Mouse (Mus musculus): ENCODE measurements at regions not wholly inside any gene's neighbourhood (a gene's known extent, or its start where the extent isn't known, plus 50 kb on each side); places are given as distances from the start of the nearest gene placed in this dataset.

- no peaks in the 10 kb centered on the region for H3K27me3 ChIP-seq
- H3K9ac ChIP-seq, result no peak overlapping the region
- no peak overlapping the region for H3K4me3 ChIP-seq (replicated peaks)
- no peak overlapping the region for H3K27ac ChIP-seq
- no peaks in the 10 kb centered on the region for H3K4me1 ChIP-seq (replicated peaks)
- WGBS (ENCODE audit: insufficient replicate concordance), result 18% methylated on average over 3 of the region's 3 CpGs
- no peak for ATAC-seq (ENCODE audit: low read depth)
- no peaks in the 10 kb centered on the region for H3K36me3 ChIP-seq
- H3K9me3 ChIP-seq (replicated peaks), result no peaks in the 10 kb centered on the region
- DNase-seq, result no peak
- H3K4me2 ChIP-seq, result no peak overlapping the region
Measured at GRCm38 (mm10) chr1:80131354-80131753, 86.9 kb downstream of the Fam124b start.

DNA sequence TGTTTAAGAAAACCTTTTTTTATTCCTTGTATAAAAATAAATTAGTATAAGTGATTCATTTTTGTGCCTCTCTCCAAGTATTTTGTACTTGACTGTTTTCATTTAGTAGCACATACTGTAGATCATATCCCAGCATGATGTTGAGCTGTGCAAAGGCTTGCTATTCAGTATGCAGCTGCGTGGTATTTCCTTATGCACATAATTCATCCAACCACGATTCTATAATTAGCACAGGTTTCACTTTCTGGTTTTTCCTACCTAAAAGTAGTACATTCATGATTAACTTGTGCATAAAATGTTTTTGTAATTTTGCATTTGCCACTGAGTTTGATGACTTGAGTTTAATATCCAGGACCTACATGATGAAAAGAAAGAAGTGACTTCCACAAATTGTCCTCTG lies 94.3 kb downstream of the Fam124b start:
- Histone ChIP-seq H3K4me3 (replicated peaks) (no peak overlapping the region), H3K27me3 (no peaks in the 10 kb centered on the region), H3K9me3 (replicated peaks) (no peaks in the 10 kb centered on the region), H3K27ac (no peak overlapping the region), H3K4me1 (replicated peaks) (no peaks in the 10 kb centered on the region), H3K4me2 (no peak overlapping the region), H3K36me3 (no peaks in the 10 kb centered on the region), H3K9ac (no peak overlapping the region)
- WGBS (ENCODE audit: insufficient replicate concordance), result 57% methylated on average over 2 of the region's 2 CpGs
- ATAC-seq (ENCODE audit: low read depth) (no peak), DNase-seq (no peak)

DNA sequence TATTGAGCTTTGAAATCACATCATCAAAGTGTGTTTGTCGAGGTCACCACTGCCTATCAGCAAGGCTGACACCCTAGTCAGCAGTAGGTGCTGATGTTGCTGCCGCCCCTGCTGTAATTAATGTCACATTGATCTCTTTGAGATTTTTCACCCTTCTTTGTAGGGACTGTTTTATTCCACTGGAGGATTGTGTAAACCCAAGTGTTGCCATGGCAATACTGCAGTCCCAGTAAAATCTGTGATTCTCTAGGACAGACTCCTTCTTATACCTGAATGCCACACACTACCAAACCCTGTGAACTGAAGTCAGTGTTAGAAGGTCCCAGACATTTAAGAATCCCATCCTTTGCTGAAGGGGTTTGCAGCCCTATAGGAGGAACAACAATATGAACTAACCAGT lies 102.4 kb downstream of the Fam124b start:
- Histone ChIP-seq H3K9me3 (replicated peaks) (no peaks in the 10 kb centered on the region), H3K4me2 (no peak overlapping the region), H3K27me3 (no peaks in the 10 kb centered on the region), H3K27ac (no peak overlapping the region), H3K36me3 (no peaks in the 10 kb centered on the region), H3K4me3 (replicated peaks) (no peak overlapping the region), H3K4me1 (replicated peaks) (no peaks in the 10 kb centered on the region), H3K9ac (no peak overlapping the region)
- no peak for DNase-seq
- ATAC-seq (ENCODE audit: low read depth), result no peak
- WGBS (ENCODE audit: insufficient replicate concordance), result 44% methylated on average over 2 of the region's 2 CpGs

DNA sequence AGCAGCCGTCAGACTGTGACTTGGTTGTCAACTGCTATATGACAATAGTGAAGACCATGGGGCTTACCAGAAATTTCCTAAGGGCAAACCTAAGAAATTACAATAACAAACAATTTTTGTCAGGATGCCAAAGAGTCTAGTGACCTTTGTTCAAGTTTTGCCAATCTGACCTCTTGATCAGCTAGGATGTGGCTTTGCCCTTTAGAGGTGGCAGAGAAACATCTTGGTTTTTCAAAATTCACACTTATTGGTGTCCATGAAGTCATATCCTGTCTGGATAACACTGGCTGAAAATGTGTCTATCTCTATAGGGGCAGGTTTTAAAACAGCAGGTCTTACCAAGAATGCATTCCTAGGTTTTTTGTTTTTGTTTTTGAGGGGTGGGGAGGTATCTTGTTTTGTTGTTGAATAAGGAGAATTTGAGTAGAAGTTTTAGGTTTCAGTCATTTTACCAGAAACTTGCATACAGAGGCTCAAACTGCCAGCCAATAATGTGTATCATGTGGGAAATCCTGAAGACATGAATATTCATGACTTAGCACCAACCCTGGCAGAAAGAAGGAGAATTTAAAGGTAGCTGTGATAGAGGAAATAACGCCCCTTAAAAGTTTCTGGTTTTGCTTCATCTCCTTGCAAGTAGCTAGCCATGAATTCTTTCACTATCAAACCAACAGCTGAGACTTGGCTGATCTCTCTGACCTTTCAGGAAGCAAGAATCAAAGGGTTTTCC lies 110.4 kb downstream of the Fam124b start:
- no peak overlapping the region for H3K27ac ChIP-seq
- ATAC-seq (ENCODE audit: low read depth) (no peak), DNase-seq (no peak)
- 44% methylated on average over 2 of the region's 2 CpGs for WGBS (ENCODE audit: insufficient replicate concordance)
- no peaks in the 10 kb centered on the region for H3K36me3 ChIP-seq
- H3K9ac ChIP-seq, result no peak overlapping the region
- no peaks in the 10 kb centered on the region for H3K9me3 ChIP-seq (replicated peaks)
- no peak overlapping the region for H3K4me3 ChIP-seq (replicated peaks)
- no peak overlapping the region for H3K4me2 ChIP-seq
- no peaks in the 10 kb centered on the region for H3K27me3 ChIP-seq
- no peaks in the 10 kb centered on the region for H3K4me1 ChIP-seq (replicated peaks)

DNA sequence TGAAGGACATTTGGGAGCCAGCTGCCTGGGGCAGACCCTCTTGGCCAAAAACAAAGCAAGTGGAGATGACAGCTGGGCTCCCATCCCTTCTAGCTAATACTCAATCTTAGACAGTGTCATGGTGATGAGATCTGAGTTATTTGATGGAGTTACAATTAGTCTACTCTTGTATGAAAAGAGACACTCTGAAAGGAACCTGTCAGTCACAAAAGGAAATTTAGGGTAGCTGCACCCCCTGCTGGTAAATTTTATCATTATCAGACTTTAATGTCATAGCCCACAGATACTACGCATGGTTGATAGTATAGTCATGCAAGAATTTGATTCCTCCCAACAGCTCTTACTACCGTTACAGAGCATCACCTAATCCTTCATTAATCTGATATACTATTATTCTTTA lies 112.0 kb downstream of the Fam124b start:
- H3K36me3 ChIP-seq, result no peaks in the 10 kb centered on the region
- DNase-seq, result peak; percentile 2
- no peak for ATAC-seq (ENCODE audit: low read depth)

GRCm38 (mm10) chr1:80098266-80098665 lies 120.0 kb downstream of the Fam124b start:
- no peaks in the 10 kb centered on the region for H3K27me3 ChIP-seq
- H3K36me3 ChIP-seq, result no peaks in the 10 kb centered on the region
- H3K4me1 ChIP-seq (replicated peaks), result no peaks in the 10 kb centered on the region
- no peaks in the 10 kb centered on the region for H3K9me3 ChIP-seq (replicated peaks)
- ATAC-seq (ENCODE audit: low read depth) (no peak), DNase-seq (no peak)
- 82% methylated on average over 1 of the region's 1 CpGs for WGBS (ENCODE audit: insufficient replicate concordance)
- no peak overlapping the region for H3K27ac ChIP-seq
- H3K4me2 ChIP-seq, result no peak overlapping the region
- H3K4me3 ChIP-seq (replicated peaks), result no peak overlapping the region
- no peak overlapping the region for H3K9ac ChIP-seq

More for the DNA sequence above, 112.0 kb downstream of the Fam124b start:
- H3K4me3 ChIP-seq (replicated peaks), result no peak overlapping the region
- no peak overlapping the region for H3K9ac ChIP-seq
- no peaks in the 10 kb centered on the region for H3K9me3 ChIP-seq (replicated peaks)
- no peak overlapping the region for H3K27ac ChIP-seq
- no peaks in the 10 kb centered on the region for H3K4me1 ChIP-seq (replicated peaks)
- H3K27me3 ChIP-seq, result no peaks in the 10 kb centered on the region
- no peak overlapping the region for H3K4me2 ChIP-seq
- WGBS (ENCODE audit: insufficient replicate concordance), result 50% methylated on average over 2 of the region's 2 CpGs

- ATAC-seq (ENCODE audit: low read depth) (no peak), DNase-seq (no peak)
- 42% methylated on average over 2 of the region's 2 CpGs for WGBS (ENCODE audit: insufficient replicate concordance)
- Histone ChIP-seq H3K9me3 (replicated peaks) (no peaks in the 10 kb centered on the region), H3K4me1 (replicated peaks) (no peaks in the 10 kb centered on the region), H3K9ac (no peak overlapping the region), H3K36me3 (no peaks in the 10 kb centered on the region), H3K27ac (no peak overlapping the region), H3K4me3 (replicated peaks) (no peak overlapping the region), H3K27me3 (no peaks in the 10 kb centered on the region), H3K4me2 (no peak overlapping the region)
Measured at GRCm38 (mm10) chr1:80091800-80092199, 126.5 kb downstream of the Fam124b start.

- 38% methylated on average over 8 of the region's 8 CpGs for WGBS (ENCODE audit: insufficient replicate concordance)
- ATAC-seq (ENCODE audit: low read depth), result no peak
- no peak for DNase-seq
Measured at GRCm38 (mm10) chr1:80091350-80091749, 126.9 kb downstream of the Fam124b start.

GRCm38 (mm10) chr1:80088651-80089050 lies 129.6 kb downstream of the Fam124b start:
- DNase-seq (no peak), ATAC-seq (ENCODE audit: low read depth) (no peak)
- Histone ChIP-seq H3K27me3 (no peaks in the 10 kb centered on the region), H3K9ac (no peak overlapping the region), H3K4me2 (no peak overlapping the region), H3K9me3 (replicated peaks) (no peaks in the 10 kb centered on the region), H3K4me1 (replicated peaks) (no peaks in the 10 kb centered on the region), H3K4me3 (replicated peaks) (no peak overlapping the region), H3K36me3 (no peaks in the 10 kb centered on the region), H3K27ac (no peak overlapping the region)
- 69% methylated on average over 5 of the region's 5 CpGs for WGBS (ENCODE audit: insufficient replicate concordance)

More at GRCm38 (mm10) chr1:80091350-80091749, 126.9 kb downstream of the Fam124b start:
- Histone ChIP-seq H3K9me3 (replicated peaks) (no peaks in the 10 kb centered on the region), H3K4me1 (replicated peaks) (no peaks in the 10 kb centered on the region), H3K27me3 (no peaks in the 10 kb centered on the region), H3K4me3 (replicated peaks) (no peak overlapping the region), H3K9ac (no peak overlapping the region), H3K4me2 (no peak overlapping the region), H3K36me3 (no peaks in the 10 kb centered on the region), H3K27ac (no peak overlapping the region)

DNA sequence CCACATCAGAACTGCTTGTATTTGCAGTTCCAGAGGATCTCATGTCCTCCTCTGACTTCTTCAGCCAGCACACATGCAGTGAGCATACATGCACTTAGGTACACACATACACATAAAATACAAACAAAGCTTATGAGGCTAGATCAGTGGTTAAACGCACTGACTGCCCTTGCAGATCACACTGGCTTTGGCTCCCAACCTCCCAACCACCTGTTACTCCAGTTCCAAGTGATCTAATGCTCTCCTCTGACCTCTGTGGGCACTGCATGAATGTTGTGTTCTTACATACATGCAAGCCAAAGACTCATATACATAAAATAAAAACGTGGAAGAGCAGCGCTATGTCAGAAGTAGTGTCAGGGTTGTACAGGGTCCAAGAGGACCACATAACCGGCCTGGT lies 141.9 kb downstream of the Fam124b start:
- Histone ChIP-seq H3K4me1 (replicated peaks) (no peaks in the 10 kb centered on the region), H3K27me3 (no peaks in the 10 kb centered on the region), H3K9me3 (replicated peaks) (no peaks in the 10 kb centered on the region), H3K4me2 (no peak overlapping the region), H3K27ac (no peak overlapping the region), H3K4me3 (replicated peaks) (no peak overlapping the region), H3K9ac (no peak overlapping the region), H3K36me3 (no peaks in the 10 kb centered on the region)
- ATAC-seq (ENCODE audit: low read depth) (no peak), DNase-seq (no peak)
- WGBS (ENCODE audit: insufficient replicate concordance), result 68% methylated on average over 4 of the region's 4 CpGs

- H3K4me1 ChIP-seq (replicated peaks), result no peaks in the 10 kb centered on the region
- DNase-seq (no peak), ATAC-seq (ENCODE audit: low read depth) (no peak)
- no peak overlapping the region for H3K4me2 ChIP-seq
- H3K27me3 ChIP-seq, result no peaks in the 10 kb centered on the region
- 61% methylated on average over 4 of the region's 4 CpGs for WGBS (ENCODE audit: insufficient replicate concordance)
- no peaks in the 10 kb centered on the region for H3K36me3 ChIP-seq
- no peak overlapping the region for H3K4me3 ChIP-seq (replicated peaks)
- H3K9ac ChIP-seq, result no peak overlapping the region
- no peak overlapping the region for H3K27ac ChIP-seq
- no peaks in the 10 kb centered on the region for H3K9me3 ChIP-seq (replicated peaks)
Measured at GRCm38 (mm10) chr1:80074376-80074775, 143.9 kb downstream of the Fam124b start.

- H3K4me3 ChIP-seq (replicated peaks), result no peak overlapping the region
- no peaks in the 10 kb centered on the region for H3K9me3 ChIP-seq (replicated peaks)
- H3K36me3 ChIP-seq, result no peaks in the 10 kb centered on the region
- DNase-seq (no peak), ATAC-seq (ENCODE audit: low read depth) (no peak)
- H3K27ac ChIP-seq, result no peak overlapping the region
- 68% methylated on average over 3 of the region's 3 CpGs for WGBS (ENCODE audit: insufficient replicate concordance)
- H3K27me3 ChIP-seq, result no peaks in the 10 kb centered on the region
- H3K4me1 ChIP-seq (replicated peaks), result no peaks in the 10 kb centered on the region
- H3K9ac ChIP-seq, result no peak overlapping the region
- no peak overlapping the region for H3K4me2 ChIP-seq
Measured at GRCm38 (mm10) chr1:80073950-80074349, 144.3 kb downstream of the Fam124b start.

All from liver, embryonic 13.5 days (tissue).